Mouse (Mus musculus) lung, postnatal 25 days (tissue): Measurements from ENCODE around the gene Vps37d.

Experiments
- DNase-seq: peaks from one replicate; pipeline ENCODE4 v3.0.0; 2022; ENCODE audit warnings: low spot score

Vps37d gene

GRCm38 (mm10) chr5:135029007-135029854, 48.8 kb downstream of the Vps37d start:
- peak; percentile 30 for DNase-seq

DNA sequence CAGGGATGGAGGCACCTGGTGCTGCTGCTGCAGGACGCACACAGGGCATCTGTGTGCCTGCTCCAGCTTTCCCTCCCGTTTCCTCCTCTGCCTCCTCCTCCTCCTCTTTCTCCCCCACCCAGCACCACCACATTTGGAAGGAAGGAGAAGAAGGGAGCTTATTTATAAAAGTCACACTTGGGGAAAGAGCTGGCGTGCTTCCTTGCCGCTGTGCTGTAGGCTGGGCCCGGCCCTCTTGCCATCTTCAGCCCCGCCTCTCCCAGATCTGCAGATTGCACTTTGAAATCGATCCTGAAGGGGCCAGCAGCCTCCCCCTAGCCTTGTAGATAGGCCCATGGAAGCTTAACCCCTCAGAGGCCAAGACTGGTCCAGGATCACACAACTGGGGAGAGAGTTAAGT, 52.2 kb downstream of the Vps37d start:
- DNase-seq, result no peak

DNA sequence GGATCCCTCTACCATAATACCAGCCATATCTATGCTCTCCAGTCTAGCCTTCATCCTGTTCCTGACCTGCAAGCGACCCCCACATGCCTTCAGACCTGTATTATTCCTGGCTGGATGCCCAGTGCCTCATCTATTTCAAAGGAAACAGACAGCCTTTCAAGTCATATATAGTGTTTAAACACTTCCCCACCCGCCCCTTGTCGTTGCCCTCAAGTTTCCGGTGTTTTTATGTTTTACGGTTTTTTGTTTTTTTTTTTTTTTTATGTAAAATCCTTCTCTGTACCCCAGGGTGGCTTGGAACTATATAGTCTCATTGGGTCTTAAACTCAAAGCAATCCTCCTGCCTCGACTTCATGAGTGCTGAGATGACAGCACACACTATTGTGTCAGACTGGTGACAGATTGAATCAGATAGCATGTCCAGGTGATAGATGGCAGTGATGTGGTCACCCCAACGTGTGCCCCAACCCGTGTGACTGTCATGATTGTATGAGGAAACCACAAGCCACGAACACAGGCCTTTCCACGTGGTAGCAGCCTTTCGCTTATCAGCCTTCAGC, 53.3 kb downstream of the Vps37d start:
- DNase-seq, result no peak

- DNase-seq, result peak; percentile 91
Observed at GRCm38 (mm10) chr5:135023344-135024173, 54.5 kb downstream of the Vps37d start, which contains the start of gene Stx1a. TSS of gene Stx1a (plus strand) at chr5:135023482.
